Mouse (Mus musculus) hindbrain, postnatal 0 days (tissue): ENCODE data around the gene Atp13a2. TPM values are rescaled to one million over a fixed set of nuclear protein-coding genes. Genes with fewer than 3 reads are reported as not detected.
A peak's percentile ranks its signal among the peaks of the same experiment; 100 is the strongest.

ENCODE experiments used
- ATAC-seq: fragments of 200-750 bp; cut with Nextera tagmentation; 2 replicates; pipeline ENCODE4 v1.8.0; 2017; ENCODE audit warnings: mild to moderate bottlenecking, moderate TSS enrichment, moderate library complexity
- DNase-seq: peaks from one replicate; pipeline ENCODE4 v3.0.0-alpha.2; 2015; ENCODE audit warnings: low spot score
- H3K27ac ChIP-seq: fragments of 300-500 bp; sonication (generic); 2 replicates; pipeline ENCODE4 v1.5.1; 2014; ENCODE audit warnings: mild to moderate bottlenecking
- H3K27me3 ChIP-seq: fragments of 300-500 bp; sonication (generic); 2 replicates; pipeline ENCODE4 v1.6.1; 2014; ENCODE audit warnings: low read length, mixed read lengths; ENCODE audit not compliant: insufficient read depth
- H3K36me3 ChIP-seq: fragments of 300-500 bp; sonication (generic); 2 replicates; pipeline ENCODE4 v1.6.1; 2014; ENCODE audit warnings: low read length, mixed read lengths; ENCODE audit not compliant: insufficient read depth
- H3K4me1 ChIP-seq: fragments of 300-500 bp; sonication (generic); 2 replicates; pipeline ENCODE4 v1.6.1; 2014; ENCODE audit warnings: antibody characterized with exemption, low read length, mixed read lengths; ENCODE audit not compliant: insufficient read depth
- H3K4me2 ChIP-seq: fragments of 300-500 bp; sonication (generic); 2 replicates; pipeline ENCODE4 v1.6.1; 2014; ENCODE audit warnings: low read depth, mild to moderate bottlenecking, low read length, moderate library complexity, mixed read lengths
- H3K4me3 ChIP-seq: fragments of 300-500 bp; sonication (generic); 2 replicates; pipeline ENCODE4 v1.5.1; 2014; ENCODE audit warnings: low read length
- H3K9ac ChIP-seq: fragments of 300-500 bp; sonication (generic); replicated peaks from 2 replicates; pipeline ENCODE4 v1.6.1; 2014; ENCODE audit warnings: mild to moderate bottlenecking, low read length, moderate library complexity, mixed read lengths
- H3K9me3 ChIP-seq: fragments of 300-500 bp; sonication (generic); 2 replicates; pipeline ENCODE4 v1.6.1; 2016; ENCODE audit warnings: low read length, mixed read lengths
- CTCF ChIP-seq: IDR thresholded peaks from 2 replicates; pipeline ENCODE4 v1.5.1; 2016; ENCODE audit warnings: antibody characterized with exemption, control low read depth, low read depth
- WGBS: fragments of 180-500 bp; shearing (Covaris S2); extraction: QIAGEN DNeasy Blood & Tissue Kit; methylation state at CpG from one replicate; pipeline ENCODE4 v1.1.7; 2014; 5-methylcytosine and 5-hydroxymethylcytosine counted together
- polyA plus RNA-seq: library from polyadenylated mRNA; unstranded; fragments of >200 nt; fragmentation: Nextera tagmentation; extraction: Ambion mirVana; gene quantifications from 2 replicates; pipeline ENCODE4 v1.2.1, GENCODE M21; 2015
- total RNA-seq: library from RNA; depleted of rRNA; stranded (reverse); fragments of >200 nt; gene quantifications from 2 replicates; pipeline ENCODE4 v1.2.3, GENCODE M21; 2014

Atp13a2 gene
- total and polyA plus RNA-seq, 2 experiments from 2014 or later: 166 to 435 TPM

GRCm38 (mm10) chr4:140961467-140962206 is 25.0 kb upstream of the Atp13a2 start:
- Histone ChIP-seq H3K9ac (peak overlapping the region; percentile 98), H3K27ac (peak overlapping the region; percentile 95), H3K27me3 (no peaks in the 10 kb centered on the region), H3K9me3 (no peaks in the 10 kb centered on the region), H3K36me3 (peaks cover 5% of the 10 kb centered on the region; the same call in 1 of the 2 replicates), H3K4me3 (peak overlapping the region; percentile 99), H3K4me2 (peak overlapping the region; percentile 92), H3K4me1 (peaks cover 18% of the 10 kb centered on the region)
- WGBS: under 1% methylated on average over 38 of the region's 38 CpGs
- no peak for TF ChIP-seq CTCF
- peak; percentile 50 for DNase-seq
- ATAC-seq: peak; percentile 6; the same call in 1 of the 2 replicates

GRCm38 (mm10) chr4:140962207-140962909 is 24.3 kb upstream of the Atp13a2 start:
- no peak for ATAC-seq
- Histone ChIP-seq H3K9me3 (no peaks in the 10 kb centered on the region), H3K4me3 (peak overlapping the region; percentile 99)

GRCm38 (mm10) chr4:140962950-140963349 is 23.7 kb upstream of the Atp13a2 start:
- H3K9ac ChIP-seq: peak overlapping the region; percentile 98
- H3K36me3 ChIP-seq: peaks cover 9% of the 10 kb centered on the region; the same call in 1 of the 2 replicates
- no peak for DNase-seq
- no peak for TF ChIP-seq CTCF
- no peaks in the 10 kb centered on the region for H3K9me3 ChIP-seq
- peak overlapping the region; percentile 92 for H3K4me2 ChIP-seq
- 36% methylated on average over 5 of the region's 5 CpGs for WGBS
- no peak for ATAC-seq
- H3K27ac ChIP-seq: peak overlapping the region; percentile 26; the same call in 1 of the 2 replicates
- H3K27me3 ChIP-seq: no peaks in the 10 kb centered on the region
- H3K4me3 ChIP-seq: 0 out of 2 replicates have a peak overlapping the region, but pooled peaks have one; percentile 99
- H3K4me1 ChIP-seq: peaks cover 18% of the 10 kb centered on the region

More at GRCm38 (mm10) chr4:140962207-140962909, 24.3 kb upstream of the Atp13a2 start:
- Histone ChIP-seq H3K4me2 (peak overlapping the region; percentile 92), H3K36me3 (peaks cover 5% of the 10 kb centered on the region; the same call in 1 of the 2 replicates), H3K27ac (peak overlapping the region; percentile 95; the same call in 1 of the 2 replicates), H3K27me3 (no peaks in the 10 kb centered on the region), H3K9ac (peak overlapping the region; percentile 98), H3K4me1 (peaks cover 18% of the 10 kb centered on the region)
- WGBS: 70% methylated on average over 8 of the region's 8 CpGs
- no peak for DNase-seq
- TF ChIP-seq CTCF: no peak

GRCm38 (mm10) chr4:140963941-140964597 is 22.6 kb upstream of the Atp13a2 start:
- TF ChIP-seq CTCF: no peak
- peak overlapping the region; percentile 45; the same call in 1 of the 2 replicates for H3K27ac ChIP-seq
- no peak overlapping the region for H3K4me3 ChIP-seq
- no peak overlapping the region for H3K4me2 ChIP-seq
- ATAC-seq (no peak), DNase-seq (no peak)
- H3K9me3 ChIP-seq: no peaks in the 10 kb centered on the region
- H3K4me1 ChIP-seq: peaks cover 18% of the 10 kb centered on the region
- H3K36me3 ChIP-seq: peaks cover 9% of the 10 kb centered on the region; the same call in 1 of the 2 replicates
- no peak overlapping the region; the same call in 1 of the 2 replicates for H3K9ac ChIP-seq
- H3K27me3 ChIP-seq: no peaks in the 10 kb centered on the region
- WGBS: 75% methylated on average over 9 of the region's 9 CpGs

GRCm38 (mm10) chr4:140964620-140965019 is 22.1 kb upstream of the Atp13a2 start:
- no peaks in the 10 kb centered on the region for H3K27me3 ChIP-seq
- peaks cover 18% of the 10 kb centered on the region for H3K4me1 ChIP-seq
- no peak overlapping the region; the same call in 1 of the 2 replicates for H3K9ac ChIP-seq
- H3K27ac ChIP-seq: 0 out of 2 replicates have a peak overlapping the region, but pooled peaks have one; percentile 45
- H3K4me3 ChIP-seq: no peak overlapping the region
- WGBS: 5% methylated on average over 7 of the region's 7 CpGs
- TF ChIP-seq CTCF: peak; percentile 95
- H3K9me3 ChIP-seq: no peaks in the 10 kb centered on the region
- DNase-seq: peak; percentile 89
- H3K36me3 ChIP-seq: peaks cover 9% of the 10 kb centered on the region; the same call in 1 of the 2 replicates
- no peak overlapping the region for H3K4me2 ChIP-seq
- ATAC-seq: no peak
